Mouse (Mus musculus) lung, postnatal 4 days (tissue): ENCODE results near the gene Atad5.
A peak's percentile ranks its signal among the peaks of the same experiment; 100 is the strongest.
"Not testable (repeated sequence)": the region's sequence is repeated elsewhere in the genome, so short reads cannot be mapped to it uniquely, and the experiment has no call there.

Experiments used
- DNase-seq, 2 experiments: peaks; one replicate each; pipeline ENCODE4 v3.0.0; 2021

The Atad5 gene

DNA sequence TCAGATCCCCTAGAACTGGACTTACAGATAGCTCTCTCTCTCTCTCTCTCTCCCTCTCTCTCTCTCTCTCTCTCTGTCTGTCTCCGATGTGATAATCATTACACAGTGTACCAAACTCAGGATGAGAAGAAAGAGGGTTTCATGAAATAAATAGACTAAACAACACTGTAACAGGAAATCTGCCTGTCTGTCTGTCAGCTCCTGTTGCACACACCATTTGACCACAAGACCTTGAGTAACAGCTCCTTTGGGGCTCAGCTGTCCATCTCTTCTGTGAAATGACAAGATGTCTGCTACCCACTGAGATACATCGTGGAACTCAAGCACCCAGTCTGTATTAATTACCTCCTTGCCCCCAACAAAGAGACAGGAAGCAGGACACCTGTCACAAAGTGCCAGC lies 62.3 kb downstream of the Atad5 start:
- DNase-seq, result no peak

DNA sequence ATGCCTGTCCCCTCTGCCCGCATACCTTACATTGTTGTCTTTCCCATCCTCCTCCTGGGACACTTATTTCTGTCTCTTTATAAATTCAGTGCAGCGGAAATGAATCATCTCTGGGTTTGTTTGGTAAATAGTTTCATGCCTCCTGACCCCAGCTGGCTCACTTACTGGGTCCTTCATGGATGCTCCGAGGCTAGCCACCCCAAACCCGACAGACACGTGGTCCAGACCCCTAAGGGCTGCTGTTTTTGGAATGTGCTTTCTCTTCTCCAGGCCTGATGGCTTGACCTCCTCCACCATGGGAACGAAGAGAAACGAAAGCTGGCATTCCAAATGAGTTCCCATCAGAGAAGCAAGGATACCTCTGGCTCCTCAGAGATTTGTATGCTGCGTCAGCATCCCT lies 63.2 kb downstream of the Atad5 start:
- peak in 1 of 2 experiments; percentile 56 for DNase-seq

DNA sequence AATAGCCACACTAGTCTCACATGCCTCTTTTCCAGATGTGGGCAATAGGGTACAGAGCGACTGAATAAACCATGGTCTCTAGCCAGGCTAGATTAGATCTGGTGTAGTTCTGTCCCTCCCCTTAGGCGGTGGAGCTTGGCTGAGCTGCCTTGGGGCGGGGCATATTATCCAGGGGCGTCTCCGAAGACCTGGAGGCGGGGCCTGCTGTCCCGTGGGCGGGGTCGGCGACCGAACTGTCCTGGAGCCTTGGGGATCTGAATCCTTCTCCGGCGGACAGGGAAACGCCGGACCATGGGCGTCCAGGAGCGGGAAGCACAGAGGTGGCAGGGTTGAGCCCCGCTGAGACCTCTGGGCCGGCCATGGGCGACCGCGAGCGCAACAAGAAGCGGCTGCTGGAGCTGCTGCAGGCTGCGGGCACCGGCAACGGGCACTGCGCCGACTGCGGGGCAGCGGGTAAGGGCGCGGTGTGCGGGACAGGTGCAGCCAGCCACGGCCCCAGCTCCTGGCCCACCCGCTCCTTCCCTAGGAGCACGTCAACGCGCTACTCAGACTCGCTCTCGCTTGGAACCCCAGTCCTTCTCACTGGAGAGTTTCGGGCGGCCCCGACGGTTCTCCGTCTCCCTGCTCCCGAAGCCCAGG lies 64.8 kb downstream of the Atad5 start, which contains the start of gene Adap2:
Gene Adap2, plus strand, starts transcription at position 249 of the 639 bp plus-strand sequence.
- peak; percentile 93 to 95 for DNase-seq

DNA sequence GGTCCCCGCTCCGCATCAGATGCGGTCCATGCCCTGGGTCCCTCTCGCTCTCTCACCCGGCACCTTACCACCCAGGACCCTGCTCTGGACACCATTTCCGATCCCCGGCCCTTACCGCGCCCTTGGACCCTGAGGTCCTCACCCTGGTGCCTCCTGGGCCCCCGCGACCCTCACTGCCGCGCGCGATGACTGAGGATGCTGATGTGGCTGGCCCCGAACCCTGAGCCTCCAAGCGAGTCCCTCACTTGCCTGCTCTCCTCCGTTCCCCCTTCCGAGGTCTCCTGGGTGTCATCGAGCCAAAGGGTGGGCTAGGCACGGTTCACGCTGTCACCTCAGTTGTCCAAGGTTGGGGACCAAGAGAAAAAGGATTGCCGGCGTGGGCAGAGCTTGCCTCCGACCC lies 65.3 kb downstream of the Atad5 start:
- DNase-seq, result no peak

DNA sequence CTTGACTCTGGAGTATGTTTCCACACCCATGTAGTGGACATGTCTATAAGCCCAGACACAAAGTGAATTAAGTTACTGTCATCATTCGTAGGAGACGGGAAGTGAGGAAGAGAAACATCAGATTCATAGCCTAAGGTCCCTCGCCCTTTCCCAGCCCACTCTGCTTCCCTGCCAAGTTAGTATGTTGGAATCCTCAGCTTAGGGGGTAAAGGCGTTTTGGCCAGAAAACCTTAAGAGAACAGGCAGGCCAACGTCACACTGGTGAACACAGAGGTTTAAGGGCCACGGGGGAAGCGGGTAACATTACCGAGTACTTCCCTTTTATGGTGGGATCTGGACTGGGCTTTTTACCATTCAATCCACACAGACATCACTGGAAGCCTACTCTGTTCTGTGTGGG lies 66.3 kb downstream of the Atad5 start:
- no peak for DNase-seq

DNA sequence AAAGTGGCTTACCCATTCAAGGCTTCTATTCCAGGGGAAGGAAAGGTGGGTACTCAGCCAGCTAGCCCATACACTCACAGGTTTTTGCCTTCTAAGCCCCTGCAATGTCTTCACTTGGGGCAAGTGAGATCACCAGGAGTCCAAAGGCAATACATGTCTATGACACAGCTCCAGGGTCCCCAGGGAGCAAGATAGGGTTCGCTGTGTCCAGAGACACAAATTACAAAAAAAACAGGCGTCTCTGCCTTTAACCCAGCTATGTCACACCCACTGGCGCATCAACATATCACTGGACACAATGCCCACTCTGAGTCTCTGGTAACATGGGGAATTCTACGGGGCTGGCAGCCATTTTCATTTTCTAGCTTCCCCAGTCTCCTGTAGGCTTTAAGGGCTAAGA lies 66.8 kb downstream of the Atad5 start:
- DNase-seq, result no peak

DNA sequence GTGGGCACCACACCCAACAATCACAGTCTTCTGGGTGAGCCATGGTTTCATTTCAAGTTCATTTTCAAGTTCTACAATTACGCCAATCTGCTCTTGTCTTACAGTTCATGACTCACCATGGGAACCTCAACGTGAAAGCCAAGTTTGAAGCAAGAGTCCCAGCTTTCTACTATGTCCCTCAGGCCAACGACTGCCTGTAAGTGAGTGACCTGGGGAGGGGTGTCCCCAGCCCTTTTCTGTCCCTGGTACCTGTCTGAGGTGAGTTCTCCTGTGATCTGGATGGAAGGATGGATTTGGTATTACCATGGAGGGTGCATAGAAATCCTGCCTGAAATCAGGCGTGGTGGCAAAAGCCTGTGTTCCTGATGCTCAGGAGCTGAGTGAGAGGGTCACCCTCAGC lies 67.6 kb downstream of the Atad5 start:
- no peak for DNase-seq

DNA sequence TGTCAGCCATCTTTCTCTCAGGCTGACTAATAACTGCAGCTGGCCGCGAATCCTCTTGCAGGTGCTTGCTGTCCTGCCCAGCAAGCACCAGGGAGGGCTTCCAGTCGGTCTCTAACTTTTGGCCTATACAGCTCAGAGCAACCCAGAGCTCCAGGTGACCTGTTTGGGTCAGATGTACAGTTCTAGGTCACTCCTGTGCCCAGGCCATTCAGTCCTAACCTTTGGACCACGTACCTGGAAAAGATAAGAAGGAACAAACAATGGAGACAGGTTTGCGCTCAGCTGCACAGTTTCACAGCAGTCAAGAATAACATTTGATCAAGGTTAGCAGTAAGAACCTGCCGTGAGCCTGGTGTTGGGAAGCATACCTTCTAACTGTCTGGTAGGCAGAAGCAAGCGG lies 69.8 kb downstream of the Atad5 start:
- DNase-seq, result no peak

DNA sequence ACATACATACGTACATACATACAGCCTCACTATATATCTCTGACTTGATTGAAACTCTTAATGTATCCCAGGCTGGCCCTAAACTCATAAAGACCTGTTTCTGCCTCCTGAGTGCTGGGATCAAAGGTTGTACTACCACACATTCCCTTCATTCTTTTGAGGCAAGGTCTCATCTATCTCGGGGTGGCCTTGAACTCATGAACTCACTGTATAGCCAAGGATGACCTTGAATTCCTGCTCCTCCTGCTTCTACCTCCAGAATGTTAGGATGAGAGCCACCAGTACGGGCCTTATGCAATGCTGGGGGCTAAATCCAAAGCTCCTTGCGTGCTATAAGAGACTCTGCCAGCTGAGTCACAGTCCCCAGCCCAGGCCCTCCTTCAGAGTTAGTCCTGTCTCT lies 71.8 kb downstream of the Atad5 start:
- no peak for DNase-seq

DNA sequence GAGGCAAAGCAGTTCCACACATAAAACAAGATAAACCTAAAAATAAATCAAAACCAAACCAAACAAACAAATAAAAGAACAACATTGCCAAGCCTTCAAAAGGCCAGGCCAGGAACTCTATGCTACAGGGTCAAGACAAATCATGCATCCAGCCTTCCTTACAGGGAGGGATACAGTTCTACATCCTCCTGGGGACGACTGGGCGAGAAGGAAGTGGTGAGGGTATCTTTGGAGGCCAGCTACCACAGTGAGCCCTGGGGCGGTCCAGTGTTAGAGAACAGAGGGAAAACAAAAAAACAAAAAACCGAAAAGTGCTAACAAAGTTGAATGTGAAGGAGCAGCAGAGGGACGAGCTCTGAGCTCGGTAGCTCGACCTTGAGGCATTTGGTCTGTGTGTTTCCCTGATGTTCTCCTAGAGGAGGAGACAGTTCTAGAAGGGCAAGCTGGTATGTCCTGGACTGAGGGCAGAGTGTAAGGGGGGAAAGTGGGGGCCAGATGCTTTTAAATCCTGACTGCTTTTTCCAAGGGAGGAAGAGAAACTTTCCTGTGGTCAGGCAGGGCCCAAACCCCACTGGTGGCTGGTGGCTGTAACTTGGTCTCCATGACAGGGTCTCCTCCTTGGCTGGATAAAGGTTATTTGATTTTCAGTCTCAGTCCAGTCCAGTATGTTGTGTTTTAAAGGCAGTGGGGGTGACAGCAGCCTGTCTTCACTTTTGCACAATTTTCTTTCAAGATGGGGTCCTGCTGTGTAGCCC lies 74.3 kb downstream of the Atad5 start:
- DNase-seq, result no peak

DNA sequence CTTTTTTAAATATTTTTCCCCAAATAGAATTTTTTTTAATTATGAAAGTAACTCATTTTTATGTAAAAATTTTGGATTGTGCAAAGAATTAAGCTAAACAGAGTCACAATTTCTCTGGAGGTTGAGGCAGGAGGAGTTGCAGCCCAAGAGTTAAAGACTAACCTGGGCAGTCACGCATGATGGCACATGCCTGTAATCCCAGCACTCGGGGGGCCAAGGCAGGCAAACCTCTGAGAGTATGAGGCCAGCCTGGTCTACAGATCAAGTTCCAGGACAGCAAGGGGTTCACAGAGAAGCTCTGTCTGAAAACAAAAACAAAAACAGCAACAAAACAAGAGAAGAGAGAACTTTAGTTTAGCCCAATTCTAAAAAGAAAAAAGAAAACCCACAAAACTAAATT lies 75.0 kb downstream of the Atad5 start:
- no peak for DNase-seq

DNA sequence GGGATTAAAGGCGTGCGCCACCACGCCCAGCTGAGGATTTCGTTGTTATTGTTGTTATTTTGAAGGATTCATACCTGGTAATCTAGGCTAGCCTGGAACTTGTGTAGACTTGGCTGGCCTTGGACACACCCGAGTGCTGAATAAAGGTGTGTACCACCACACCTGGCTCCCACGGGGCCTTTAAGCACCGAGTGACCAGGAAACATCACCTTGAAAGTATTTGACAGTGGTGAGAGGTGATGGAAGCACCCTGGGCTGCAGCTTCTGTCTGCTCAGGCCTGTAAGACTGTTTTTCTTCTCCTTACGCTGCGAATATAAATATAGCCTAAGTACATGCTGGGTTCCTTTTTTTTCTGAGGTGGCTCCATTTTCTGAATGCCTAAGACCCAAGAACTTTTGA lies 78.9 kb downstream of the Atad5 start:
- no peak for DNase-seq

DNA sequence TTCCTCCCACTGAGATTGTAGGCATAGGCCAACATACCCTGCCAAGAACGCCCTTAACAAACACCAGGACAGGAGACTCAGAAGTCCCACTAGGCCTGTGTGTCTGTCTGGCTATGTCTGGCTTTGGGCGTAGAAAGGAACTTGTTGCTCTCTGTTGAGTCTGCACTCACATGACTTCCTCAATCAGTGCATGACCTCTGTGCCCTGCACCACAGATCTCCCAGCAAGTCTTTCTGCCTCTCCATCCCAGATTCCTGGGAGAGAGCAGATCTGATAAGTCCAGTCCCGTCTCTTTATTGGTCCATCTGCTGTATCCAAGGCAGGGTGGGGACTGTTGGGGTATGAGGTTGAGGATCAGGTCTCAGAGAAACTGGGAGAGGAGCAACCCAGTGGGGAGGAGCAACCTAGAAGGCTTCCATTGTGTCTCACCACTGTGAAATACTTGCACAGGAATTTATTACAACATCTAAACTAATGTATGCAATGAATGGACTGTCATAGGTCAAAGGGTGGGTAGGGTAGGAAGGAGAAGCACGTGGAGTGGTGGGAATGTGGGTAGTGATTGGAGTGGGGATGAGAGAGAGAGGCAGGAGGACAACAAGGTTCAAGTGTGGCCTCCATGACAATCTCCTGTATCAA lies 79.5 kb downstream of the Atad5 start:
- peak in 1 of 2 experiments; percentile 31 for DNase-seq

DNA sequence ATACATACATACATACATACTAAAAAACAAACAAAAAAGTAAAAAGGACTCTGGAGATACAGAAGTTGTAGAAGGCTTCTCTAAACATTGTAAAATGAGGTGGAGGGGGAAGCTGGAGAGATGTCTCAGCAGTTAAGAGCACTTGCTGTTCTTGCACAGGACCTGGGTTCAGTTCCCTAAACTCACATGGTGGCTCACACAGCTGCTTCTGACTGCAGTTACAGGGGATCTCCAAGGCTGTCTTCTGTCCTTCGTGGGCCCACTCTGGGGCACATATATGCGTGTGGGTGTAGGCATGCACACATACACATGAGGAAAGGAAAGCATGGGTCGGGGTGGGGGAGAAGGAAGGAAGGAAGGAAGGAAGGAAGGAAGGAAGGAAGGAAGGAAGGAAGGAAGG lies 80.4 kb downstream of the Atad5 start:
- no peak for DNase-seq

DNA sequence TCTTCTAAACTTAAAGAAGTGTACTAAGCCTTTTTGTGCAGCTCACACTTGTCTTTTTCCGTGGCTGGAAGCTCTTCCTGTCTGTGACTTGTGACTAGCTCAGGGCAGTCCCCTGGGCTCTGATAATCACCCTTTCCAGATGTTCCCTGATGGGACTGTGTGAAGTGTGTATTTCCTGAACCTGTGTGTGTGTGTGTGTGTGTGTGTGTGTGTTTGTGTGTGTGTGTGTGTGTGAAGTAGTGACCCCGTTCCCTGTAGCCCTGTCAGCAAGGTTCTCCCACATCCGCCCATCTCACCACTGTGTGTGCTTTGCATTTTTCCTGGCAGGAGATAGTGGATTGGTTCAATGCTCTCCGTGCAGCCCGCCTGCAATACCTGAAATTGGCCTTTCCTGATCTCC lies 81.2 kb downstream of the Atad5 start:
- DNase-seq, result no peak

DNA sequence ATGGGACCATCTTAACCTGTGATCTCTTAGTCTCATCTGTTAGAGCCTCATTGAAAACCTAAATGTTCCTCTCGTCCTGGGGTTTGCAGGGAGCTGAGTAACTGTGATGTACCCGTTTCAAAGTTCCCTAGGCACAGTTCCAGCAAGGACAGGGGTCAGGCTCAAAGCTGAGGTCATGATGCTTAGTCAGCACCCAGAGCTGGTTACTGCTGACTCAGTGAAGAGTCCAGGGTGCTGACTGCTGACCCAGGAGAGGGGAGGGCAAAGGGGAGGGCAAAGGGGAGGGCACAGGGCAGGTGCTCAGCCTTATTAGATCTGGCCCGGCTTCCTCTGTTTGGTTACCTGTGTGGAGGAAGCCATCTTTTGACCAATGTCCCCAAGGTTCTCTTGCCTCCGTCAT lies 82.7 kb downstream of the Atad5 start:
- DNase-seq, result no peak

DNA sequence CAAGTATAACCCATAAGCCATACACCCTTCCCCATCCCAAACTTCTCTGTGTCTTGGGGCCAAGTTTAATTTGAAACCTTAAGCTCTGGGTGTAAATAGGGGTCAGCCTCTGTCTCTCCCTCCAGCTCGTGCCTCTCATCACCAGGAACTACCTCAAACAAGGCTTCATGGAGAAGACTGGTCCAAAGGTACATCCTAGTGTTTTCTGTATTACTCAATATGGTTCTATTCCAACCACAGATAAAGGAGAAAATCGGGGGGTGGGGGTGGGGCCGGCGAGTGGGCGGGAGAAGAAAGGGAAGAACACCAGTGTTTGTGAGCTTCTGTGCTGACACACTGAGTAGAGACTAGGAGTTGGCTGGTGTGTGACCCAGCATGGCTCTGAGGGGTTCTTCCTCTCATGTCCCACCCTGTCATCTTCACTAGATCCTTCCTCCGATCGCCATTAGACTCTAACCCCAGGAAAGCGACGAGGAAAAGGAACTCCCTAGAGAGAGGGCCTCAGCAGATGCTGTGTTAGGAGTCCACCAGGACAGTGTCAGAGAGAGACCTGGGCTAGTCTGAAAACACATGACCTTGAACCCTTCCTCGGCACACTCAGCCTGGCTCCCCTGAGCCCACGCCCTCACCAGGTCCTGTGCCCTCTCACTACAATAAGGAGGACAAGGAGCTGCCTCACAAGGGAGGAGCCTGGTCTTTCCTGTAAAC lies 84.9 kb downstream of the Atad5 start:
- DNase-seq, result no peak

DNA sequence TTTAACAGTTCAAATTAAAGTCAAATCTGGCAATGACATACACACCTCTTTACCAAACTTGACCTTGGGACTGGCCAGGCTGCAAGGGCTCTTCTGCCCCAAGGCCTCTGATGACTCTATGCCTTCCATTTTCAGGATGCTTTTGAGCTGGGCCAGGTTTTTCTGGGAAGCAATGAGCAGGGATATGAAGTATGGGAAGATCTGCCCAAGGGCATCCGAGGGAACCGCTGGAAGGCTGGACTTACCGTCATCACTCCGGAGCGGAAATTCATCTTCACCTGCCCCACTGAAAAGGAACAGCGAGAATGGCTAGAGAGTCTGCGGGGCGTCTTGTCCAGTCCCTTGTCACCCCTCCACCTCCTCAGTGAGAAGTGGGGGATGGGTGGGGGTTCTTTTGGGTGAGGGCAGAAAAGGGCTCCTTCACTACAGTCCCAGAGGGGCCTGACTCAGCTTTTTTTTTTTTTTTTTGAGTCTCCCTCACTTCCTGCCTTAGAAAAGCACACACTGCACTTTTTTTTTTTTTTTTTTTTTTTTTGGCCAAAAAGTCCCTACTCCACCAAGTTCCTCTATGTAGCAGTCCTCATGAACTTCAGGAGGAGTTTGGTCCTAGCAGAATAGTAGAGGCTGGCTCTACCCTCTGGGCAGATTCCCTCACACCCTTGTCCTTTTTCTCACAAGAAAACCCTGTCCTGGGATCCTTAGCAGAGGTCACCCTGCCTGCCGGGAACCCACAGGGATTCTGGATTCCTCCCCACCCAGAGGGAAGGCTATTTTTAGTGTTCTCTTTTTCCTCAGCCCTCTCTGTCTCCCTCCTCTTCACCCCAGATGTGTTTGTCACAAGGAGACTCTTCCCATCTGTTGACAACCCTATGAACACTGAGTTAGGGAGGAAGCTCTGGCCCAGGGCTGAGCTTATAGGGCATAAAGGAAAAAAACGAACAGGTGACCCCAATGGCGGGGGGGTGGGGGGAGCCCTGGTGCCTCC lies 88.0 kb downstream of the Atad5 start:
- DNase-seq, result no peak

DNA sequence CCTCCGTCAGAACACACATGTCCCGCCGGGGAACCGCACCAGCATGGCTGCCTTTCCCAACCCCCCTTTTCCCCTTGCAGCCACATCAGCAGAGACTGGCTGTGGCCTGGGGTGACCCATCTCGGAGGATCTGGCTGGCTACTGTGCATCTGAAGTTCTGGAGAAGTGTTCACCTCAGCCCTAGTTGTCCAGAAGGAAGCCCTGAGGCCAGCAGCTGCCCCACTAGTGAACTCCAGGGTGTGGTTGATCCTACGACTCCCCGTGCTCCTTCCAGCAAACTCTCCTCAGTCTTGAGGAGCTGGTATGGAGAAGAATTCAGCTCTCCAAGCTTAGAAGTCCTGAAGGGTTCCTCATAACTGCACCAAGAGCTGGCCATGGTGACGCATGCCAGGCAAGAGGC lies 89.1 kb downstream of the Atad5 start:
- no peak for DNase-seq

DNA sequence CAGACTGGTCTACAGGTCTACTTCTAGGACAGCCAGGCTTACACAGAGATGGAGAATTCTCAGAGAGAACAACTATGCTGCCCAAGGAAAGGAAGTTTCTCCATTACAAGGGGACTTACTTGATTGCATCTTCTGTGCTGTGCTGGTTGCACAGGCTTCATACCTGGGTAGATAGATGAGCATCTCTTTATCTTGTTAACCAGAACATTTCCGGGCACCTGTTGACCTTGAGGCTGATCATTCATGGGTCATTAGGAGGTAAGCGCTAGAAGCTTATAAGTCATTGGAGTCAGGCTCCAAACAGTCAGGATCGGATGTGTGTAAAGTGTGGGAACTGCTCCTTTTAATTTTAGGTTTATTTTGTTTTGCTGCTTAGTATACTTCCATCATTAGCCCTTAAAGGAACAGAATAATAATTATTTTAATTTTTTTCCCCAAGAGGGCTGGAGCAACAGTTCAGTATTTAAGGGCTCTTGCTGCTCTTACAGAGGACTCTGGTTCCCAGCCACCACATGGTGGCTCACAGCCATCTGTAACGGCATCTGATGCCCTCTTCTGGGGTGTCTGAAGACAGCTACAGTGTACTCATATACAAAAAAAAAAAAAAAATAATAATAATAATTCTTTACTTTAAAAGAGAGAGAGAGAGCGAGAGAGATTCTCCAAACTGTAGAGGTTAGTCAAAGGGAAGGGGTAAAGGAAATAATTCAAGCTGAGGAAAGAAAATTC lies 92.0 kb downstream of the Atad5 start:
- DNase-seq, result no peak

DNA sequence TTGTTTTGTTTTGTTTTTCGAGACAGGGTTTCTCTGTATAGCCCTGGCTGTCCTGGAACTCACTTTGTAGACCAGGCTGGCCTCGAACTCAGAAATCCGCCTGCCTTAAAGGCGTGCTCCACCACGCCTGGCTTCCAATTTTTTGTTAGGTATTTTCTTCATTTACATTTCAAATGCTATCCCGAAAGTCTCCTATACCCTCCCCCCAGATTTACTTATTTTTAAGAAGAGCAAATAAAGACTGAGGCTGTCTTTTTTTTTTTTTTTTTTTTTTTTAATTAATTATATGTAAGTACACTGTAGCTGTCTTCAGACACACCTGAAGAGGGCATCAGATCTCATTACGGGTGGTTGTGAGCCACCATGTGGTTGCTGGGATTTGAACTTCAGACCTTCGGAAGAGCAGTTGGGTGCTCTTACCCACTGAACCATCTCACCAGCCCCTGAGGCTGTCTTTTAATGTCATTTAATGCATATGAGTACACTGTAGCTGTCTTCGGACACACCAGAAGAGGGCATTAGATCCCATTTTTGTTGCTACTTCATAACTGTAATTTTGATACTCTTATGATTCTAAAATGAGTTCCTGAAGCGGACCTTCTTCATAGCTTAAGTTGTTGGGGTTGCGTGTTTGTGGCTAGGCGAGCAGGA lies 94.0 kb downstream of the Atad5 start:
- DNase-seq, result not testable (repeated sequence)
